Mouse (Mus musculus) myocyte (in vitro differentiated cells): ENCODE data around the gene Asb12. TPM values are rescaled to one million over a fixed set of nuclear protein-coding genes. Genes with fewer than 3 reads are reported as not detected.

Experiments used
- H3K27me3 ChIP-seq: one replicate; pipeline ENCODE4 v1.6.1; 2011; ENCODE audit not compliant: control insufficient read depth, insufficient read depth, insufficient read length
- H3K36me3 ChIP-seq: one replicate; pipeline ENCODE4 v1.6.1; 2011; ENCODE audit not compliant: control insufficient read depth, insufficient read depth
- H3K4me2 ChIP-seq: one replicate; pipeline ENCODE4 v1.6.1; 2011; ENCODE audit warnings: low read depth, control low read depth
- H3K4me3 ChIP-seq: one replicate; pipeline ENCODE4 v1.5.1; 2011; ENCODE audit warnings: mild to moderate bottlenecking, control low read depth, moderate library complexity
- H3K79me2 ChIP-seq: one replicate; pipeline ENCODE4 v1.6.1; 2011; ENCODE audit not compliant: control insufficient read depth, insufficient read depth
- H3ac ChIP-seq: one replicate; pipeline ENCODE4 v1.6.1; 2011; ENCODE audit not compliant: control insufficient read depth, insufficient read length
- CEBPB ChIP-seq: IDR thresholded peaks from 2 replicates; pipeline ENCODE4 v1.6.1; 2011; ENCODE audit warnings: mild to moderate bottlenecking, moderate library complexity; ENCODE audit not compliant: poor library complexity, insufficient read depth, severe bottlenecking
- E2F4 ChIP-seq: IDR thresholded peaks from one replicate; pipeline ENCODE4 v1.6.1; 2011; ENCODE audit warnings: mild to moderate bottlenecking, control low read depth, moderate library complexity; ENCODE audit not compliant: insufficient read depth
- MAX ChIP-seq: IDR thresholded peaks from one replicate; pipeline ENCODE4 v1.6.1; 2011; ENCODE audit warnings: low read depth, mild to moderate bottlenecking, control low read depth
- MYOD1 ChIP-seq, 3 experiments: IDR thresholded peaks; one replicate each; pipeline ENCODE4 v1.6.1; 2011; ENCODE audit warnings: control low read depth in 2 of 3, low read depth in 2 of 3, mild to moderate bottlenecking in 2 of 3, moderate library complexity in 1 of 3; ENCODE audit not compliant: insufficient read length in 2 of 3, control insufficient read depth in 1 of 3
- MYOG ChIP-seq, 3 experiments: IDR thresholded peaks; one replicate each; pipeline ENCODE4 v1.6.1; 2011; ENCODE audit warnings: control low read depth in 2 of 3, low read depth in 2 of 3, mild to moderate bottlenecking in 2 of 3; ENCODE audit not compliant: insufficient read length in 2 of 3, control insufficient read depth in 1 of 3, insufficient read depth in 1 of 3
- POLR2A ChIP-seq: IDR thresholded peaks from one replicate; pipeline ENCODE4 v1.6.1; 2011; ENCODE audit warnings: low read depth, mild to moderate bottlenecking, control low read depth, moderate library complexity; ENCODE audit not compliant: insufficient read length
- POLR2AphosphoS2 ChIP-seq: IDR thresholded peaks from one replicate; pipeline ENCODE4 v1.6.1; 2011; ENCODE audit warnings: low read depth, control low read depth; ENCODE audit not compliant: insufficient read length
- REST ChIP-seq: IDR thresholded peaks from one replicate; pipeline ENCODE4 v1.6.1; 2011; ENCODE audit warnings: mild to moderate bottlenecking, control low read depth, moderate library complexity; ENCODE audit not compliant: insufficient read depth, insufficient read length
- SRF ChIP-seq: IDR thresholded peaks from one replicate; pipeline ENCODE4 v1.6.1; 2011; ENCODE audit warnings: low read depth; ENCODE audit not compliant: control insufficient read depth, insufficient read length
- TCF12 ChIP-seq: IDR thresholded peaks from one replicate; pipeline ENCODE4 v1.6.1; 2011; ENCODE audit warnings: mild to moderate bottlenecking, control low read depth; ENCODE audit not compliant: poor library complexity, insufficient read depth, severe bottlenecking
- TCF3 ChIP-seq: IDR thresholded peaks from one replicate; pipeline ENCODE4 v1.6.1; 2011; ENCODE audit warnings: low read depth, control low read depth; ENCODE audit not compliant: insufficient read length
- USF1 ChIP-seq: IDR thresholded peaks from one replicate; pipeline ENCODE4 v1.6.1; 2011; ENCODE audit warnings: low read depth, mild to moderate bottlenecking, control low read depth, moderate library complexity
- polyA plus RNA-seq: library from polyadenylated mRNA; unstranded; fragments of >200 nt; fragmentation: generic; extraction: Trizol; gene quantifications from one replicate; pipeline ENCODE4 v1.2.1, GENCODE M21; 2012; ENCODE audit warnings: missing spikeins

The Asb12 gene
- polyA plus RNA-seq, 1 experiment: 0.07 TPM

DNA sequence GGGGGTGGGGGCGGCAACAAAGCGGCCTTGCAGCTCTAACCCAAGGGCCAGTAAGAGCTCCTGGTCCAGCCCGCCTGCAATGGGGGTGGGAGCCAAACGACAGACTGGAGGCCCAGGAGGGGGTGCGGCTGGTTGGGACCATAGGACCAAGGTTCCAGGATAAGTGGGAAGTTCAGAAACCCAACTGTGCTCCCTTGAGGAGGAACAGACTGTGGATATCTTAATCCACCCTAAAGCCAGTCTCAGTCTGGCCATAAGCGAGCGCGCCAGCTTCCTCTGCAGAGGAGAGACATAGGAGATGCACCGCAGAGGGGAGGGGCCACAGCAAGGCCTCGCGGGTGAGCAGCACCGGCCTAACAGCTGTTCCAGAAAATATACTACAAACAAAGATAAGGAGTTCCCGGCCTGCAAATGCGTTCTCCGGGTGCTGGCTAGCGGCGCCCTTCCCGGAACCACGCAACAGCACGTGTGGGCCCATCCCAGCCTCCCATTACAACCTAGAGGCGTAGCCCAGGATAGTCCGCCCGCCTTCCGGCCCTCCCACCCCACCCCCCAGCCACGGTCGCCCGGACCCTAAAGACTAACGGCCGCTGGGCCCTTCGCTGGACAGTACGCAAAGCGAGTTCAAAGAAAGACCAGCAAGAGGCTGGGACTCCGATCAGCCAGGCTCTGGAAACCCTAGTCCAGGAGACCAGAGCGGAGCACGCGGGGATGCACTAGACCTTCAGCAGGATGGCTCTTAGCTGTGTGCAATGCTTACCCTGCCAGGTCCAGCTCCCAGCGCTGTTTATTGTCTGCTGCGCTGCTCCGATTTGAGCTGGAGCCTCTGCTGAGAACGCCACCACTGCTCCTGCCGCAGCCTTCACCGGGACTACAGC lies 113.7 kb downstream of the Asb12 start:
- H3K36me3 ChIP-seq: no peaks in the 10 kb centered on the region
- no peaks in the 10 kb centered on the region for H3K27me3 ChIP-seq
- peak overlapping the region; percentile 1 for H3ac ChIP-seq
- H3K4me2 ChIP-seq: peak overlapping the region; percentile 83
- H3K4me3 ChIP-seq: peak overlapping the region; percentile 56
- TF ChIP-seq E2F4 (no peak), POLR2AphosphoS2 (no peak), MYOG (IDR thresholded peaks at IDR 0.05; ENCODE audit: control insufficient read depth in 1 of 3, insufficient read depth in 1 of 3, insufficient read length in 2 of 3, low read depth in 2 of 3) (peak in 1 of 3 experiments; percentile 62), USF1 (no peak), MYOD1 (IDR thresholded peaks at IDR 0.05; ENCODE audit: control insufficient read depth in 1 of 3, insufficient read length in 2 of 3, low read depth in 2 of 3) (peak in 1 of 3 experiments; percentile 29), TCF12 (no peak), REST (no peak), CEBPB (no peak), POLR2A (no peak), MAX (no peak)
- H3K79me2 ChIP-seq: no peaks in the 10 kb centered on the region

DNA sequence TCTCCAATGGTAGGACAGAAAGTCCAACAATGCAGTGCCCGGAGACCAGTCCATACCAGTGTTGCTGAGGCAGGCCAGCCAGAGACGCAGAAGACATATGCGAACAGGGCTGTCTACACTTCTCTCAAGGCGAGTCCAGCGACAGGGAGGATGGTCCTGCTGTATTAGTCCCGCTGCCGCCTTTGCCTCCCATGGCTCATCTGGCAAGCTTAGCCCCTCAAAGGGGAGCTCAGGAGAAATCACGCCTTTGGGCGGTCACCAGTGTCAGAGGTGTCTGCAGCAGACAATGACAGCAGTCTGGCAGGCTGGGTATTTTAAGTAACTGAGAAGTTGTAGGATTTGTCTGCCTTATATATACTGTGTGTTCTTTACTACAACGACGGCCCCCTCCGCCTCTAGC lies 114.4 kb downstream of the Asb12 start:
- H3K27me3 ChIP-seq: no peaks in the 10 kb centered on the region

DNA sequence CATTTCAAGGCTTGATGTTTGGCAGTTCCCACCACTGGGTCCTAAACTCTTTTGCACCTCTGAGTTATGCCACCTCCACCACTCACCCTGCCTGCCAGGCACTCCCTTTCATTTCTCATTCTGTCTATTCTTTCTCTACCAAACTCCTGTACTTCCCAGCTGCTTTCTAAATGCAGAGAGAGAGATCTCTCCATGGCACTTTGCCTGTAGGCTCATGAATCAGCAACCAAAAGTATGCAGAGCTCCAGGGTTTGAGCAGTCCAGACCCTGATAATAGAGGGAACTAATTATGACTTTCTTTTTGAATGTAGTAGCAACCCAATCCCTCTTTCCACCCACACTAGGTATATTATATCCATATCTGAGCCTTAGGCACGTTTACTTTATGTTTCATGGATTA lies 115.5 kb downstream of the Asb12 start:
- no peaks in the 10 kb centered on the region for H3K36me3 ChIP-seq
- TF ChIP-seq REST (no peak), TCF12 (no peak), TCF3 (no peak), POLR2A (no peak), MAX (no peak), CEBPB (no peak), POLR2AphosphoS2 (no peak), MYOD1 (IDR thresholded peaks at IDR 0.05; ENCODE audit: control insufficient read depth in 1 of 3, insufficient read length in 2 of 3, low read depth in 2 of 3) (no peak), E2F4 (no peak), USF1 (no peak), SRF (no peak), MYOG (IDR thresholded peaks at IDR 0.05; ENCODE audit: control insufficient read depth in 1 of 3, insufficient read depth in 1 of 3, insufficient read length in 2 of 3, low read depth in 2 of 3) (no peak)
- H3K79me2 ChIP-seq: no peaks in the 10 kb centered on the region
- no peaks in the 10 kb centered on the region for H3K27me3 ChIP-seq
- no peak overlapping the region for H3ac ChIP-seq
- peak overlapping the region; percentile 83 for H3K4me2 ChIP-seq
- H3K4me3 ChIP-seq: no peak overlapping the region

More for the DNA sequence above, 114.4 kb downstream of the Asb12 start:
- Histone ChIP-seq H3ac (no peak overlapping the region), H3K79me2 (no peaks in the 10 kb centered on the region), H3K4me2 (peak overlapping the region; percentile 83), H3K4me3 (peak overlapping the region; percentile 56), H3K36me3 (no peaks in the 10 kb centered on the region)
- TF ChIP-seq POLR2A: no peak
- no peak for TF ChIP-seq MYOD1 (IDR thresholded peaks at IDR 0.05; ENCODE audit: control insufficient read depth in 1 of 3, insufficient read length in 2 of 3, low read depth in 2 of 3)
- no peak for TF ChIP-seq MAX
- TF ChIP-seq REST: no peak
- no peak for TF ChIP-seq USF1
- no peak for TF ChIP-seq POLR2AphosphoS2
- TF ChIP-seq TCF3: no peak
- TF ChIP-seq MYOG (IDR thresholded peaks at IDR 0.05; ENCODE audit: control insufficient read depth in 1 of 3, insufficient read depth in 1 of 3, insufficient read length in 2 of 3, low read depth in 2 of 3): no peak
- TF ChIP-seq CEBPB: no peak
- TF ChIP-seq TCF12: no peak
- TF ChIP-seq E2F4: no peak
- TF ChIP-seq SRF: no peak

DNA sequence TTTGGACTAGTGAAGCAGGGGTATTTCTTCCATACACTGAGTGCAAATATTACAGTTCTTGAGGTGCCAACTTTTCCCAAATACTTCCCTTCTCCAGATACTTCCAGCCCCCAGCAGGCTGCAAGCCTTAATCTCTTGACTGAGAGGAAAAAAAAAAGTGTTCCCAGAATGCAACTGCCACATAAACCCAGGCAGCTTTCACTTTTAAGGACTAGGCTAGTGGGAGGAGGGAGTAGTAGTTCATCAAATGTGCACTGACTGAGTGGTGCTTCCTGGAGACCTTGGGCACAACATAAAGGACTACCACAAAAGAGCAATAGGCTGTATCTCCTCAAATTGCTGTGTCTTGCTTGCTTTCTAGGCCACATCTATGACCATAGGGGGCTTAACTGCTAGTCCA lies 116.5 kb downstream of the Asb12 start:
- H3K27me3 ChIP-seq: no peaks in the 10 kb centered on the region
- peak overlapping the region; percentile 83 for H3K4me2 ChIP-seq
- H3K36me3 ChIP-seq: no peaks in the 10 kb centered on the region
- TF ChIP-seq MAX: no peak
- no peak for TF ChIP-seq REST
- no peak overlapping the region for H3K4me3 ChIP-seq
- H3ac ChIP-seq: no peak overlapping the region
- peaks cover 4% of the 10 kb centered on the region for H3K79me2 ChIP-seq

DNA sequence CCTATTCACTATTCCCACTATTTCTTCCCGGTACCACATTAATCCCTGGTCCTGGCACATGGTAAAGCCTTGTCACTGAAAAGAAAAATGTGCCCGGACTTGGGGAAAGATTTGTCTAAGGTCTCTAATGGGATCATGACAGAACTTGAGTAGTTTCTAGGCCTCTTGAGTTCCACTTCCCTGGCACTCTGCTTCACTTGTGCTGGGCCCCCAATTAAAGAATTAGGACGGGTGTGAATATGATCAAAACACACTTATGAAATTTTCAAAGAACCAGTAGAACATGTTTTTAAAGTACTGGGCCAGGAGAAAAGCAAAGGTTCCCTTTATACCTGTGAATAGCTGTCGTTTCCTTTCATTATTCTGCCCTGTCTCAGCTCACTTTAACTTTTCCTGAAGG lies 119.3 kb downstream of the Asb12 start:
- no peaks in the 10 kb centered on the region for H3K36me3 ChIP-seq
- no peaks in the 10 kb centered on the region for H3K27me3 ChIP-seq
- no peak overlapping the region for H3ac ChIP-seq
- peaks cover 4% of the 10 kb centered on the region for H3K79me2 ChIP-seq
- no peak overlapping the region for H3K4me2 ChIP-seq
- no peak overlapping the region for H3K4me3 ChIP-seq
- TF ChIP-seq MYOG (IDR thresholded peaks at IDR 0.05; ENCODE audit: control insufficient read depth in 1 of 3, insufficient read depth in 1 of 3, insufficient read length in 2 of 3, low read depth in 2 of 3) (no peak), TCF3 (no peak), MAX (no peak), TCF12 (no peak), POLR2AphosphoS2 (no peak), REST (no peak), E2F4 (no peak), USF1 (no peak), MYOD1 (IDR thresholded peaks at IDR 0.05; ENCODE audit: control insufficient read depth in 1 of 3, insufficient read length in 2 of 3, low read depth in 2 of 3) (no peak), CEBPB (no peak), POLR2A (no peak), SRF (no peak)
